Mouse (Mus musculus) E14TG2a.4 (cell line): Measurements from ENCODE around the gene Fpr3.

ENCODE experiments used
- CTCF ChIP-seq: conservative IDR thresholded peaks from 2 replicates; pipeline ENCODE4 v1.5.1; 2014; ENCODE audit warnings: low read length
- POU5F1 ChIP-seq: IDR thresholded peaks from 2 replicates; pipeline ENCODE4 v1.6.1; 2014; ENCODE audit warnings: low read length, borderline replicate concordance

- TF ChIP-seq CTCF (no peak), POU5F1 (no peak)
Observed at GRCm38 (mm10) chr17:17870892-17871550, 16.6 kb upstream of the Fpr3 start.
